Mouse (Mus musculus) E14TG2a.4 (cell line): ENCODE data around the gene Ina.

ENCODE experiments used
- CTCF ChIP-seq: conservative IDR thresholded peaks from 2 replicates; pipeline ENCODE4 v1.5.1; 2014; ENCODE audit warnings: low read length
- NANOG ChIP-seq: IDR thresholded peaks from 2 replicates; pipeline ENCODE4 v1.6.1; 2014; ENCODE audit warnings: borderline replicate concordance, low read length, mixed read lengths
- POU5F1 ChIP-seq: IDR thresholded peaks from 2 replicates; pipeline ENCODE4 v1.6.1; 2014; ENCODE audit warnings: low read length, borderline replicate concordance

DNA sequence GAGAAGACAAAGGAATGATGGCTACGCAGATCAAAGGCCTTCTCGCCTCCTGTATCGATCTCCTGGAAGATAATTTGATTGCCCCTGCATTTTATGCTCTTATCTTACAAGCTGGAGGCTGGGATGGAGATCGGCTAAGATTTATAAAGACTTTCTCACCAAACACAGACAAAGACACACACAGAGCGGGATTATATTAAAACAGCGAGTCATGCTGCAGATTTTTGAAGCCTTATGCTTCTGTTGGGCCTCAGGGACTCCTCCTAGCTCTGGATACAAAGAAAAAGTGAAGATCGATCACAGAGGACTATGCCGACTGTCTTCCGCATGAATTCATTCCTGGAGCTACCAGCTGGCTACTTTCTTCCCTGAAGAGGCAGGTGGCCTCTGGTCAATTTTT, 15.3 kb downstream of the Ina start:
- no peak for TF ChIP-seq CTCF
- TF ChIP-seq POU5F1, result no peak
- no peak for TF ChIP-seq NANOG
